Mouse (Mus musculus) small intestine, adult 2 months (tissue): ENCODE data around the gene Gm37240.

Experiments
- CTCF ChIP-seq: fragments of 200-500 bp; IDR thresholded peaks from 2 replicates; pipeline ENCODE4 v1.5.1; 2012; ENCODE audit warnings: low read depth, mild to moderate bottlenecking, control low read depth, inconsistent platforms, low read length, moderate library complexity, mixed read lengths; ENCODE audit not compliant: insufficient replicate concordance, insufficient read length; ENCODE audit errors: extremely low read depth
- POLR2A ChIP-seq: fragments of 200-500 bp; IDR thresholded peaks from 2 replicates; pipeline ENCODE4 v1.6.1; 2012; ENCODE audit warnings: low read depth, mild to moderate bottlenecking, control low read depth, inconsistent platforms, low read length, moderate library complexity

DNA sequence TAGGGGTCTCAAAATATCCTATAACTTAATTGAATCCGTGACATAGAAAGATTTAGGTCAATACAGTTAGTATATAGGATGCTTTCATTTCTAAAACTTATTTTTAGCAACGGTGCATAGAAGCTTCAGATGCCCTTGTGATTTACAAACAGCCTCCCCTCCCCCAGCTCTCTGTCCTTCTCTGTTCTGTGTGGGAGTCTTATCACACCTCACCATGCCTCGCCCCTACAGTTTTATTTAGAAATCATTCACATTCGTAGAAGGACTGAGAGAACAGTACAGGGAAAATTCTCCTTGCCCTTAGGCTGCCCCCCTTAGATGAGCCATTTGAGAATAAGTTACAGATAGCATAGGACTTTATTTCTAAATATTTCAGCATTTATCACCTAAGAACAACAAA lies 295.3 kb downstream of the Gm37240 start:
- TF ChIP-seq POLR2A, result no peak
- TF ChIP-seq CTCF, result no peak
